Mouse (Mus musculus) ES-Bruce4 (cell line): ENCODE measurements at regions not wholly inside any gene's neighbourhood (a gene's known extent, or its start where the extent isn't known, plus 50 kb on each side); places are given as distances from the start of the nearest gene placed in this dataset.

ENCODE experiments used
- CTCF ChIP-seq: IDR thresholded peaks from one replicate; pipeline ENCODE4 v1.8.1; 2011; ENCODE audit warnings: low read depth, low read length
- POLR2A ChIP-seq: IDR thresholded peaks from one replicate; pipeline ENCODE4 v1.8.1; 2011; ENCODE audit warnings: low read length; ENCODE audit not compliant: insufficient read depth

GRCm38 (mm10) chr13:80950239-80950638 is 67.1 kb downstream of the Arrdc3 start:
- no peak for TF ChIP-seq POLR2A
- TF ChIP-seq CTCF = no peak
